Mouse (Mus musculus): Measurements from ENCODE around the gene Ppp5c. TPM values are rescaled to one million over a fixed set of nuclear protein-coding genes. Genes with fewer than 3 reads are reported as not detected.
"Not testable (repeated sequence)": the region's sequence is repeated elsewhere in the genome, so short reads cannot be mapped to it uniquely, and the experiment has no call there.

Gene Ppp5c
- total RNA-seq (2021), result 100 to 1,000 TPM; 150 to 153 TPM

- peak; percentile 77 to 84 for DNase-seq (ENCODE audit: extremely low spot score in 1 of 2, low spot score in 1 of 2)
These were observed at the start of gene Ppp5c for GRCm38 (mm10) chr7:17027588-17028343. TSS of gene Ppp5c (minus strand) at chr7:17027924.

- no peak for DNase-seq (ENCODE audit: extremely low spot score in 1 of 2, low spot score in 1 of 2)
These were observed 48.8 kb upstream of the Ppp5c start for GRCm38 (mm10) chr7:17076542-17076941.

GRCm38 (mm10) chr7:17073904-17074615 is 46.3 kb upstream of the Ppp5c start, which contains the start of gene Psg16:
TSS of gene Psg16 (plus strand) at chr7:17074040.
- DNase-seq (ENCODE audit: extremely low spot score in 1 of 2, low spot score in 1 of 2), result peak; percentile 42 to 65

GRCm38 (mm10) chr7:17073513-17073903 is 45.8 kb upstream of the Ppp5c start:
- no peak for DNase-seq (ENCODE audit: extremely low spot score in 1 of 2, low spot score in 1 of 2)

GRCm38 (mm10) chr7:17067651-17068050 is 39.9 kb upstream of the Ppp5c start:
- DNase-seq (ENCODE audit: extremely low spot score in 1 of 2, low spot score in 1 of 2), result not testable (repeated sequence)

- no peak for DNase-seq (ENCODE audit: extremely low spot score in 1 of 2, low spot score in 1 of 2)
These were observed 39.3 kb upstream of the Ppp5c start for GRCm38 (mm10) chr7:17067000-17067399.

- DNase-seq (ENCODE audit: extremely low spot score in 1 of 2, low spot score in 1 of 2), result peak; percentile 89 to 99
These were observed 38.7 kb upstream of the Ppp5c start for GRCm38 (mm10) chr7:17066412-17066811.

GRCm38 (mm10) chr7:17065620-17066019 is 37.9 kb upstream of the Ppp5c start:
- no peak for DNase-seq (ENCODE audit: extremely low spot score in 1 of 2, low spot score in 1 of 2)

- DNase-seq (ENCODE audit: extremely low spot score in 1 of 2, low spot score in 1 of 2), result no peak
These were observed 35.1 kb upstream of the Ppp5c start for GRCm38 (mm10) chr7:17062845-17063244.

GRCm38 (mm10) chr7:17062389-17062788 is 34.7 kb upstream of the Ppp5c start, which contains the start of gene Hif3a:
TSS of gene Hif3a (minus strand) at chr7:17062427.
- DNase-seq (ENCODE audit: extremely low spot score in 1 of 2, low spot score in 1 of 2), result peak; percentile 11 to 32

- DNase-seq (ENCODE audit: extremely low spot score in 1 of 2, low spot score in 1 of 2), result peak in 1 of 2 experiments; percentile 47
These were observed 33.3 kb upstream of the Ppp5c start for GRCm38 (mm10) chr7:17060782-17061605.

- DNase-seq (ENCODE audit: extremely low spot score in 1 of 2, low spot score in 1 of 2), result peak; percentile 79 to 94
These were observed 32.5 kb upstream of the Ppp5c start for GRCm38 (mm10) chr7:17060031-17060781.

GRCm38 (mm10) chr7:17059463-17059844 is 31.7 kb upstream of the Ppp5c start:
- DNase-seq (ENCODE audit: extremely low spot score in 1 of 2, low spot score in 1 of 2), result peak in 1 of 2 experiments; percentile 4

- peak in 1 of 2 experiments; percentile 40 for DNase-seq (ENCODE audit: extremely low spot score in 1 of 2, low spot score in 1 of 2)
These were observed 31.2 kb upstream of the Ppp5c start for GRCm38 (mm10) chr7:17058816-17059462.

GRCm38 (mm10) chr7:17058071-17058689 is 30.5 kb upstream of the Ppp5c start:
- DNase-seq (ENCODE audit: extremely low spot score in 1 of 2, low spot score in 1 of 2), result peak in 1 of 2 experiments; percentile 51

GRCm38 (mm10) chr7:17056601-17057523 is 29.1 kb upstream of the Ppp5c start:
- peak; percentile 33 to 44 for DNase-seq (ENCODE audit: extremely low spot score in 1 of 2, low spot score in 1 of 2)

GRCm38 (mm10) chr7:17056081-17056581 is 28.4 kb upstream of the Ppp5c start:
- DNase-seq (ENCODE audit: extremely low spot score in 1 of 2, low spot score in 1 of 2), result peak; percentile 76 to 83
